ENCODE assay signal across 18 mouse cellular contexts in genomic region chr4:47882076-47882475, GRCm38 (mm10).
A peak's percentile ranks its signal among the peaks of the same experiment; 100 is the strongest.
DNase-seq lines count a peak whose midpoint lies in the region; ATAC-seq lines count a peak whose summit lies in the region.
"Had no signal": no experiment of that assay in that cellular context is flagged by ENCODE, and none has a peak within 500 bp of the region (broad histone marks: within the 10 kb centered on the region; RNA-seq: fewer than 3 reads in every experiment).

No protein-coding gene starts in this region.

- H3K9ac ChIP-seq in midbrain, embryonic 15.5 days: no peak overlapping the region
- no peak overlapping the region for H3K9ac ChIP-seq in midbrain, embryonic 13.5 days (replicated peaks)
- H3K9ac ChIP-seq: liver, embryonic 14.5 days; midbrain, embryonic 12.5 days; neural tube, embryonic 12.5 days had no signal

- no peak overlapping the region for H3K27ac ChIP-seq in midbrain, embryonic 15.5 days
- no peak overlapping the region for H3K27ac ChIP-seq in midbrain, embryonic 13.5 days
- H3K27ac ChIP-seq: left cerebral cortex, adult 2 months; liver, embryonic 14.5 days; midbrain, embryonic 12.5 days; neural tube, embryonic 12.5 days had no signal

- H3K4me2 ChIP-seq in midbrain, embryonic 15.5 days: no peak overlapping the region
- H3K4me2 ChIP-seq in midbrain, embryonic 13.5 days (replicated peaks): no peak overlapping the region
- H3K4me2 ChIP-seq: midbrain, embryonic 12.5 days; neural tube, embryonic 12.5 days had no signal

- DNase-seq in cerebellum, adult 11 months: peak; percentile 5
- no peak for DNase-seq in cerebellum, adult 9-11 months
- no peak for DNase-seq in frontal cortex, postnatal 25 days (ENCODE audit: low spot score in 2 of 2)
- peak; percentile 18 to 25 for DNase-seq in layer of hippocampus, postnatal 36 days
- no peak for DNase-seq in adrenal gland, postnatal 25 days
- DNase-seq: adrenal gland, postnatal 14 days; heart, adult 18-20 months; lung, postnatal 36 days; right cerebral cortex, postnatal 4 days; thymus, adult 18-20 months had no signal

- ATAC-seq in frontal cortex, adult (ENCODE audit: low TSS enrichment): peak; percentile 79
- 0 out of 2 replicates have a peak, but pooled peaks have one; percentile 54 for ATAC-seq in midbrain, embryonic 15.5 days (replicated peaks)
- ATAC-seq in midbrain, embryonic 13.5 days: no peak

- H3K4me1 ChIP-seq in midbrain, embryonic 15.5 days: no peaks in the 10 kb centered on the region
- peaks cover 3% of the 10 kb centered on the region; the same call in 1 of the 2 replicates for H3K4me1 ChIP-seq in midbrain, embryonic 13.5 days (replicated peaks)
- H3K4me1 ChIP-seq: midbrain, embryonic 12.5 days; neural tube, embryonic 12.5 days had no signal

- 65% methylated on average over 10 of the region's 10 CpGs for WGBS in midbrain, embryonic 15.5 days
- WGBS in midbrain, embryonic 13.5 days: 71% methylated on average over 10 of the region's 10 CpGs

- H3K9me3 ChIP-seq in midbrain, embryonic 15.5 days: no peaks in the 10 kb centered on the region
- H3K9me3 ChIP-seq in midbrain, embryonic 13.5 days: no peaks in the 10 kb centered on the region
- H3K9me3 ChIP-seq: midbrain, embryonic 12.5 days; neural tube, embryonic 12.5 days had no signal

- H3K4me3 ChIP-seq in midbrain, embryonic 15.5 days: no peak overlapping the region
- no peak overlapping the region for H3K4me3 ChIP-seq in midbrain, embryonic 13.5 days (replicated peaks)
- H3K4me3 ChIP-seq: left cerebral cortex, adult 2 months; midbrain, embryonic 12.5 days; neural tube, embryonic 12.5 days had no signal

- no peaks in the 10 kb centered on the region for H3K36me3 ChIP-seq in midbrain, embryonic 15.5 days (replicated peaks)
- H3K36me3 ChIP-seq in midbrain, embryonic 13.5 days: no peaks in the 10 kb centered on the region
- H3K36me3 ChIP-seq: midbrain, embryonic 12.5 days; neural tube, embryonic 12.5 days had no signal

- H3K27me3 ChIP-seq in midbrain, embryonic 15.5 days (replicated peaks): no peaks in the 10 kb centered on the region
- no peaks in the 10 kb centered on the region for H3K27me3 ChIP-seq in midbrain, embryonic 13.5 days
- H3K27me3 ChIP-seq: CH12.LX; midbrain, embryonic 12.5 days; neural tube, embryonic 12.5 days had no signal

Comparison
In these comparisons a context has a peak if more than half of its experiments do, and no peak if none do; other contexts are left out.
1. DNase-seq: peak in cerebellum, adult 11 months (single experiment) and layer of hippocampus, postnatal 36 days (2 of 2); none in cerebellum, adult 9-11 months (single experiment), frontal cortex, postnatal 25 days (0 of 2) and adrenal gland, postnatal 25 days (single experiment).